Mouse (Mus musculus) testis, adult 2 months (tissue): Measurements from ENCODE around the gene Ift46. TPM values are rescaled to one million over a fixed set of nuclear protein-coding genes. Genes with fewer than 3 reads are reported as not detected.

Experiments
- H3K27ac ChIP-seq: fragments of 200-500 bp; 2 replicates; pipeline ENCODE4 v1.5.1; 2012; ENCODE audit warnings: low read depth, low read length; ENCODE audit not compliant: control insufficient read depth, insufficient read depth
- H3K27me3 ChIP-seq: fragments of 200-500 bp; 2 replicates; pipeline ENCODE4 v1.6.1; 2012; ENCODE audit warnings: mild to moderate bottlenecking, low read length, moderate library complexity; ENCODE audit not compliant: control insufficient read depth, insufficient read depth
- H3K36me3 ChIP-seq: fragments of 200-500 bp; 2 replicates; pipeline ENCODE4 v1.6.1; 2012; ENCODE audit warnings: mild to moderate bottlenecking, low read length; ENCODE audit not compliant: control insufficient read depth, insufficient read depth
- H3K4me1 ChIP-seq: fragments of 200-500 bp; 2 replicates; pipeline ENCODE4 v1.6.1; 2012; ENCODE audit warnings: low read length; ENCODE audit not compliant: control insufficient read depth, insufficient read depth
- H3K4me3 ChIP-seq: fragments of 200-500 bp; 2 replicates; pipeline ENCODE4 v1.5.1; 2012; ENCODE audit warnings: low read depth, mild to moderate bottlenecking, low read length, moderate library complexity, mixed read lengths; ENCODE audit not compliant: control insufficient read depth
- CTCF ChIP-seq: fragments of 200-500 bp; IDR thresholded peaks from 2 replicates; pipeline ENCODE4 v1.5.1; 2012; ENCODE audit warnings: low read depth, mild to moderate bottlenecking, inconsistent platforms, low read length, moderate library complexity; ENCODE audit not compliant: control insufficient read depth, insufficient read depth, insufficient replicate concordance
- POLR2A ChIP-seq: fragments of 200-500 bp; IDR thresholded peaks from 2 replicates; pipeline ENCODE4 v1.6.1; 2012; ENCODE audit warnings: low read depth, mild to moderate bottlenecking, inconsistent platforms, low read length, moderate library complexity; ENCODE audit not compliant: control insufficient read depth
- polyA plus RNA-seq: library from polyadenylated mRNA; depleted of rRNA; stranded (reverse); fragments of >200 nt; gene quantifications from 2 replicates; pipeline ENCODE4 v1.2.3, GENCODE M21; 2012; rRNA removed

Ift46 gene
- 199 and 203 TPM in 2 replicates for polyA plus RNA-seq

- H3K4me1 ChIP-seq = peaks cover 6% of the 10 kb centered on the region
- TF ChIP-seq CTCF (no peak), POLR2A (peak; percentile 75)
- no peaks in the 10 kb centered on the region for H3K36me3 ChIP-seq
- no peaks in the 10 kb centered on the region for H3K27me3 ChIP-seq
- H3K4me3 ChIP-seq = peak within 1 kb of the TSS; percentile 95
- peak within 1 kb of the TSS; percentile 96 for H3K27ac ChIP-seq
Observed at GRCm38 (mm10) chr9:44767101-44768028, at the start of gene Ift46, which contains the start of gene Arcn1. TSS of gene Ift46 (plus strand) at chr9:44767908. TSS of gene Arcn1 (minus strand) at chr9:44767845.

- Histone ChIP-seq H3K27ac (no peak overlapping the region), H3K36me3 (no peaks in the 10 kb centered on the region), H3K27me3 (no peaks in the 10 kb centered on the region), H3K4me3 (no peak overlapping the region), H3K4me1 (peaks cover 12% of the 10 kb centered on the region)
- no peak for TF ChIP-seq CTCF
- TF ChIP-seq POLR2A = no peak
Observed at GRCm38 (mm10) chr9:44718937-44719631, 48.6 kb upstream of the Ift46 start.

GRCm38 (mm10) chr9:44719632-44720357 lies 47.9 kb upstream of the Ift46 start:
- no peaks in the 10 kb centered on the region for H3K36me3 ChIP-seq
- TF ChIP-seq POLR2A (no peak), CTCF (no peak)
- no peaks in the 10 kb centered on the region for H3K27me3 ChIP-seq
- H3K4me1 ChIP-seq = peaks cover 12% of the 10 kb centered on the region
- no peak overlapping the region for H3K27ac ChIP-seq
- no peak overlapping the region for H3K4me3 ChIP-seq

- Histone ChIP-seq H3K4me1 (peaks cover 9% of the 10 kb centered on the region), H3K36me3 (no peaks in the 10 kb centered on the region), H3K27me3 (no peaks in the 10 kb centered on the region), H3K4me3 (peak overlapping the region; percentile 66), H3K27ac (no peak overlapping the region)
- TF ChIP-seq CTCF (no peak), POLR2A (no peak)
Observed at GRCm38 (mm10) chr9:44720358-44721153, 47.2 kb upstream of the Ift46 start.

- Histone ChIP-seq H3K4me1 (peaks cover 9% of the 10 kb centered on the region), H3K27ac (no peak overlapping the region), H3K27me3 (no peaks in the 10 kb centered on the region), H3K4me3 (peak overlapping the region; percentile 66), H3K36me3 (no peaks in the 10 kb centered on the region)
- TF ChIP-seq POLR2A (no peak), CTCF (no peak)
Observed at GRCm38 (mm10) chr9:44721154-44721876, 46.4 kb upstream of the Ift46 start.

- no peak overlapping the region for H3K4me3 ChIP-seq
- TF ChIP-seq POLR2A = no peak
- TF ChIP-seq CTCF = no peak
- no peaks in the 10 kb centered on the region for H3K36me3 ChIP-seq
- H3K27ac ChIP-seq = no peak overlapping the region
- peaks cover 9% of the 10 kb centered on the region for H3K4me1 ChIP-seq
- no peaks in the 10 kb centered on the region for H3K27me3 ChIP-seq
Observed at GRCm38 (mm10) chr9:44721877-44722186, 45.9 kb upstream of the Ift46 start.
